Mouse (Mus musculus) stomach, postnatal 0 days (tissue): ENCODE data around the gene Galc.

Experiments
- CTCF ChIP-seq: IDR thresholded peaks from 2 replicates; pipeline ENCODE4 v1.5.1; 2016; ENCODE audit warnings: antibody characterized with exemption, low read depth, mild to moderate bottlenecking, moderate library complexity
- EP300 ChIP-seq: optimal IDR thresholded peaks from 2 replicates; pipeline ENCODE3; 2016; ENCODE audit warnings: antibody characterized with exemption

GRCm38 (mm10) chr12:98216432-98216831 is 42.8 kb downstream of the Galc start:
- TF ChIP-seq CTCF (no peak), EP300 (no peak)
